Mouse (Mus musculus): Measurements from ENCODE around the gene Wdr19.

DNA sequence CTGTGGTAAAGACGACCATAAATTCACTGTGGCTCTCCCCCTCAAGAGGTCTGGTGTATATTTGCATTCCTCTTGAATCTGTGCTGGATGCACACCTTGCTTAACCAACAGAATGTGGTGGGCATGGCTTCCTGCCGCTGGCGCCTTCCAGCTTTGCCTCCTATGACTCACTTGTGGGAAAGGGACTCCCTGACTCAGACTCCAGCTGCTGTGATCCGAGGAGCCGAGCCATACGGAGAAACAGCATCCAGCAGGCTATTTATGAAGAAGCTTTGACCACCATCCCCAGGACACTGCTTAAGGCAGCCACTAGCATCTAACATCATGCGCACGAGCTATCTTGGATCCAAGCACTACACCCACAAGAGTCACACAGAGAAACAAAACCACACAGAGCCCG, 5.1 kb upstream of the Wdr19 start:
- TF ChIP-seq TAL1 (IDR thresholded peaks at IDR 0.05; ENCODE audit: low read length), result no peak
- TF ChIP-seq GATA1 (IDR thresholded peaks at IDR 0.05; ENCODE audit: low read length), result no peak

Data from erythroblast, embryonic 14.5 days (primary cell).